Mouse (Mus musculus): ENCODE results near the gene Trip13. TPM values are rescaled to one million over a fixed set of nuclear protein-coding genes. Genes with fewer than 3 reads are reported as not detected.
A peak's percentile ranks its signal among the peaks of the same experiment; 100 is the strongest.

The Trip13 gene
- polyA plus RNA-seq, 1 experiment from 2014 or later = 30.8 TPM

DNA sequence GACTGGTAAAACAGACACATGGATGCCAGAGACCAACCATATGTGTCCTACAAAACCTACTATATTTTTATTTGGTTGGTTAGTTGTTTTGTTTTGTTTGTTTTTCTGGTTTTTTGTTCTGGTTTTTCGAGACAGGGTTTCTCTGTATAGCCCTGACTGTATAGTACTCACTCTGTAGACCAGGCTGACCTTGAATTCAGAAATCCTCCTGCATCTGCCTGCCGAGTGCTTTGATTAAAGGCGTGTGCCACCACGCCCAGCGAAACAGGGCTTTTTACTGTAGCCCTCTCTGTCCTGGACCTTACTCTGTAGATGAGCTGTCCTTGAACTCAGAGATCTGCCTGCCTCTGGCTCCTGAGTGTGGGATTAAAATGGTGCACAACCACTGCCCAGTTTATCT, 1.5 kb upstream of the Trip13 start:
- 98% methylated on average over 5 of the region's 5 CpGs for WGBS
- Histone ChIP-seq H3K27me3 (no peaks in the 10 kb centered on the region), H3K9me3 (replicated peaks) (no peaks in the 10 kb centered on the region), H3K27ac (no peak overlapping the region), H3K4me2 (no peak overlapping the region), H3K4me3 (no peak overlapping the region), H3K9ac (no peak overlapping the region), H3K4me1 (peaks cover 17% of the 10 kb centered on the region), H3K36me3 (ENCODE audit: poor library complexity, severe bottlenecking) (peaks cover 57% of the 10 kb centered on the region)
- no peak for ATAC-seq

DNA sequence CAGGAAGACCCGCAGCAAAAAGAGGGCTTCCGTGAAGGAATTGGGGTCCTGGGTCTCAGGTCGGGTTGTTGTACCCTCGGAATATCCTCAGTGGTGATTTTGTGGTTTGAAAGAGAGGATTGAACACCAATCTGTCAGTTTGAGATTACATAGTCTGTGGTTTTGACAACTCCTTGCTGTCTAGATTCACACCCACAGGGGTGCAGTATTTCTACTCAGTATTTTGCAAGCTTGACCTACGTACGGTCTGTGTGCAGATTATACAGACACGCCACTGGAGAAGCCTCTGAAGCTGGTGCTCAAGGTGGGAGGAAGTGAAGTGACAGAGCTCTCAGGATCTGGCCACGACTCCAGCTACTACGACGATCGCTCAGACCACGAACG, 585 bp upstream of the Trip13 start:
- Histone ChIP-seq H3K9ac (peak overlapping the region; percentile 76), H3K4me1 (peaks cover 17% of the 10 kb centered on the region), H3K27me3 (no peaks in the 10 kb centered on the region), H3K9me3 (replicated peaks) (no peaks in the 10 kb centered on the region), H3K4me2 (peak overlapping the region; percentile 81), H3K36me3 (ENCODE audit: poor library complexity, severe bottlenecking) (peaks cover 51% of the 10 kb centered on the region), H3K27ac (peak overlapping the region; percentile 79; the same call in 1 of the 2 replicates), H3K4me3 (peak overlapping the region; percentile 75)
- peak; percentile 3; the same call in 1 of the 2 replicates for ATAC-seq
- 47% methylated on average over 13 of the region's 13 CpGs for WGBS

DNA sequence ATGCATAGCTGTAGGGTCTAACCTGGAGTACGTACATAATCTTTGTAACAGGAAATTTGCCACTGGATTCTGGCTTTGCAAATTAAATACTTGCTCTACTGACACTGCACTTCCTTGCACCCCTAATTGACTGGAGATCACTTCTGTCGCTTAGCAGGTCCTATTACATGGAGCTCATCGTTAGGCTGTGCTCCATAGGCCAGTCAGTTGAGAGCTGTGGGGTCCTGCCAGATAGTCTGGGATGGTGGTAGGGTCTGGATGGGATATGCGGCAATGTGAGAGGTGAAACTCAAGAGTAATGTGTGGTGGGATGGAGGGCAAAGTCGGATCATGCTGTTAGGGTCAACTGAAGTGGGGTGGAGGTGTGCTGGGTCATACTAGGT, 655 bp downstream of the Trip13 start:
- peaks cover 51% of the 10 kb centered on the region for H3K36me3 ChIP-seq (ENCODE audit: poor library complexity, severe bottlenecking)
- 16% methylated on average over 5 of the region's 5 CpGs for WGBS
- no peaks in the 10 kb centered on the region for H3K27me3 ChIP-seq
- no peak overlapping the region for H3K27ac ChIP-seq
- H3K4me1 ChIP-seq = peaks cover 17% of the 10 kb centered on the region
- ATAC-seq = no peak
- H3K4me2 ChIP-seq = peak overlapping the region; percentile 81
- H3K9ac ChIP-seq = peak overlapping the region; percentile 76
- H3K4me3 ChIP-seq = peak overlapping the region; percentile 75
- H3K9me3 ChIP-seq (replicated peaks) = no peaks in the 10 kb centered on the region

DNA sequence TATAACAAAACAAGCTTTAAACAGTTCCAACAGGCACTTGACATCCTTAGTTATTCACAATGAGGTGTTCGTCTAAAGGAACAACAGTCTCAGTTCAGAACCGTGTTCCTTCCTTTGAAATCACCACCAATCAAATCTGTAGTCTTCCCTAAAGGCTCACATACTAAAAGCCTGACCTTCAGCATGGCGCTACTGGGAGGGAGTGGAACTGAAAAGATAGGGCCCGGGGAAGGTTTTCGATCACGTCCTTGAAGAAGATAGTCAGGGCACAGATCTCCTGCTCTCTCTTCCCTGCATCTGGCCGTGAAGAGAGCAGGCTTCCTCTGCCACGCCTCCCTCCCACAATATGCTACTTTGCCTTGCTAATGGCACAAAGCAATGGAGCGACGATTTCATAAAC, 5.4 kb downstream of the Trip13 start:
- 88% methylated on average over 10 of the region's 10 CpGs for WGBS
- Histone ChIP-seq H3K27me3 (no peaks in the 10 kb centered on the region), H3K9me3 (replicated peaks) (no peaks in the 10 kb centered on the region), H3K36me3 (ENCODE audit: poor library complexity, severe bottlenecking) (peaks cover 64% of the 10 kb centered on the region), H3K4me2 (no peak overlapping the region), H3K4me3 (no peak overlapping the region), H3K4me1 (peaks cover 8% of the 10 kb centered on the region), H3K27ac (no peak overlapping the region), H3K9ac (no peak overlapping the region)
- no peak for ATAC-seq

DNA sequence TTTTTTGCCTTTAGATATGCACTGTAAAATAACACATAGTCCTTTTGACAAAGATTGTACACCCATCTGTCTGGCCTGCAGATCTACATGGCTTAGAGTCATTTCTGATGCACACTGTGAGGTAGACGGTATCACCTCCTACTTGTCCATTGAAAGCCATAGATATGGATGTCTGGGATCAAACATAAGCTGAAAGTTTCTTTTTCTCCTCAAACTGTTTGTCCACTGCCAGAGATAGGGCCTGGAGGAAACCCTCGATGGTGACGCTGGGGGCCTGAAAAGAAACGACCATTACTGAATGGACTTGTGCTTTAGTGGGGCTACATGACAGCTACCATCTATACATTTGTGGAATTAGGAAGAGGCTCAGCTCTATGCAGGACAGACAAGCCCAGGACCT, 24.5 kb downstream of the Trip13 start:
- Histone ChIP-seq H3K4me2 (no peak overlapping the region), H3K27me3 (no peaks in the 10 kb centered on the region), H3K9me3 (replicated peaks) (no peaks in the 10 kb centered on the region), H3K36me3 (ENCODE audit: poor library complexity, severe bottlenecking) (peaks cover 61% of the 10 kb centered on the region), H3K4me3 (no peak overlapping the region), H3K4me1 (no peaks in the 10 kb centered on the region), H3K9ac (no peak overlapping the region), H3K27ac (no peak overlapping the region)
- 93% methylated on average over 4 of the region's 4 CpGs for WGBS
- no peak for ATAC-seq

DNA sequence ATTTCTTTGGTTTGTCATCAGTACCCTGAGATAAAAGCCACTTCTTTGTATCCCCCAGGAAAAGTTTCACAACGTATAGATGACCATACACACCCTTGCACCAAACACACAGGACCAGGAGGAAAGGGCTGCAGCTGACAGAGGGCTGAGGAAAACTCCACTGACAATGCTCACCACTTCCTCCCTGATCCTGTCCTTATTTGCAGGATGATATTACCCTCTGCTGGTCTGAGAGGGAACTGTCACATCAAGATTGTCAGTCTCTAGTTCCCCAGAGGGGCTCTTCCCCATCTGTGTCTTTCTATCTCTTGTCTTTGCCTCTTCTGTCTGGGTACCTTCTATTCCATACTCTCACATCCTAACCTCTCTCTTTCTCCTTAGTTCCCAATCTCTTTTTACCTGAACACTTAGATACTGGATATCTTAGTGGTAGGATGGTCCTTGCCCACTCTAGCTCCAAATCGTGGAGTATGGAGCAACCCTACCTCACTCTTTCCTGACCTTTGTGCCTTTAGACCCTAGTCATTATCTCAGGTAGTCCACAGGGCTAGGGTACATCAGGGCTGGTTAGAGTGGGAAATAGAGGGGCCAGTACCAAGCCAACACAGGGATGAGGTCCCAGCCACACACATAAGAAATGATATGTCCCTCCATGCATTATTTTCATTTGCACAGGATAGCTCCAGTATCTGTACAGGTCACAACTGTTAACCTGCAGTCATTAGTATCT, 29.7 kb downstream of the Trip13 start:
- peak; percentile 80 for ATAC-seq

DNA sequence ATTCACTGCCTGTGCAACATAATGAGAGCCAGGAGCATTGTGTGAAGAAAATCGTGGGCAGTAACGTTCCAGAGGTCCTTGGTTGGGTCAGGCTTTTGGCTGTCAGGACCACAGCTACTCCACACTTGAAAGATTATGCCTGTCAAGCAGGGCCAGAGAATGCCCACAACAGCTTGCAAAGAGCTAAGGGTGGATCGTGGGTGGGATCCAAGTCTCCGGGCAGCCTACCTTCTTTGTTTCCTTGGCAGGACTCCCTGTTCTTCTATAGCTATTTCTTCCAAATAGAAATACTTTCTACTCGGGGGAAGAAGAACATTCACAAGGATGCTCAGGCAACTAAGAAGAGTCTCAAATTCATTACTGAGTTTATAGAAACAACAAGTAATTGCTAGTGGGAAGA, 30.4 kb downstream of the Trip13 start:
- no peaks in the 10 kb centered on the region for H3K27me3 ChIP-seq
- H3K9me3 ChIP-seq (replicated peaks) = no peaks in the 10 kb centered on the region
- H3K4me2 ChIP-seq = no peak overlapping the region
- H3K9ac ChIP-seq = no peak overlapping the region
- no peak for ATAC-seq
- 75% methylated on average over 5 of the region's 5 CpGs for WGBS
- no peaks in the 10 kb centered on the region for H3K4me1 ChIP-seq
- H3K27ac ChIP-seq = no peak overlapping the region
- no peak overlapping the region for H3K4me3 ChIP-seq
- peaks cover 9% of the 10 kb centered on the region; the same call in 1 of the 2 replicates for H3K36me3 ChIP-seq (ENCODE audit: poor library complexity, severe bottlenecking)

More for the DNA sequence above, 29.7 kb downstream of the Trip13 start:
- Histone ChIP-seq H3K4me3 (no peak overlapping the region), H3K36me3 (ENCODE audit: poor library complexity, severe bottlenecking) (peaks cover 13% of the 10 kb centered on the region), H3K4me1 (no peaks in the 10 kb centered on the region), H3K9ac (no peak overlapping the region), H3K27ac (no peak overlapping the region), H3K27me3 (no peaks in the 10 kb centered on the region), H3K9me3 (replicated peaks) (no peaks in the 10 kb centered on the region), H3K4me2 (no peak overlapping the region)
- 67% methylated on average over 2 of the region's 2 CpGs for WGBS

DNA sequence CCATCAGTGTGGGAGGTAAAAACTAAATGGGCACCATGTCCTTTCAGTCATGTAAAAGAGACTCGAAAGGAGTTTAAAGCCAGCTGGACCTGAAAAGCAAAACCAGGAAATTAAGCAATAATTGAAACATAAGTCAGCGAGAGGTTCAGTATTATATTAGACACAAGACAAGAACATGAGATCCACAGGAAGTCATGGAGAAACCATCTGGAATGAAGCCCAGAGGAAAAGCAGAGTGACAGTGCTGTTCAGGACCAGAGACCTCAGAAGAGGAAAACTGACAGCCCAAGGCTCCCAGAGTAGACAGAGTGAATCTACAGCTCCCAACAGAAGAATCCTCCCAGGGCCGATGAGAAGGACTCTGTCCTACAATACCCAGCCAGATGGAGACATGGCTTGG, 40.0 kb downstream of the Trip13 start:
- H3K4me1 ChIP-seq = no peaks in the 10 kb centered on the region
- WGBS = 87% methylated on average over 3 of the region's 3 CpGs
- no peaks in the 10 kb centered on the region for H3K36me3 ChIP-seq (ENCODE audit: poor library complexity, severe bottlenecking)

DNA sequence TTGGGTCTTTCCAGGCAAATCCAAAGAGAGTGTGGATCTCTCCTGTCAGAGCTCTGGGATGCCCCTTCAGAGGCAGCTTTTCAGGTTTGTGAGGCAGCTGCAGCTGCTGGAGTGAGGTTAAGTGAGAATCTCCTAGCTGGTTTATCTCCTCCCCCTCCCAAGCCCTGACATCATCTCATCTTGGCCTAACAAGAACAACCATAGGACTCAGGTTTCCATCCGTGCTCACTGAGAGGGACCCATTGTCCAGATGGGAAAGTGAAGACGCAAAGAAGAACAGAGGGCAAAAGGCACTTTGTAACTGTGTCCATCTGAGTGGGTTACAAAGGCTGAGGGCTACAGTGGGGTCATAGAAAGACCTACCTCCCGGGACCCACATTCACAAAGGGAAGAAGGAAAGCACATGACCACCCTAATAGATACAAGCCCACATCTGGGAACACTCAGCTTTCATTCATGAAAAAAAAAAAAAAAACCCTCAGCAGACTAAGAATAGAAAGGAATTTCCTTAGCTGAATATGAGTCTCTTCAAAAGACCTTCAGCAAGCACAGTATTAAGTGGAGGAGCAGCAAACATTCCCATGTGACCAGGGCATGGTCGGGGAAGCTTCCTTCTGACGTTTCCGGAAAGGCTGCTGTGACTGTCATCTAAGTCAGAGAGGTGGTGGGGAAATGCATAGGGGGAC, 44.9 kb downstream of the Trip13 start:
- Histone ChIP-seq H3K27ac (no peak overlapping the region), H3K4me1 (no peaks in the 10 kb centered on the region), H3K27me3 (no peaks in the 10 kb centered on the region), H3K4me2 (no peak overlapping the region), H3K9ac (no peak overlapping the region), H3K9me3 (replicated peaks) (no peaks in the 10 kb centered on the region), H3K36me3 (ENCODE audit: poor library complexity, severe bottlenecking) (no peaks in the 10 kb centered on the region), H3K4me3 (no peak overlapping the region)
- ATAC-seq = no peak
- 68% methylated on average over 6 of the region's 6 CpGs for WGBS

More for the DNA sequence above, 40.0 kb downstream of the Trip13 start:
- H3K27me3 ChIP-seq = no peaks in the 10 kb centered on the region
- no peak overlapping the region for H3K27ac ChIP-seq
- ATAC-seq = no peak
- H3K9me3 ChIP-seq (replicated peaks) = no peaks in the 10 kb centered on the region
- H3K4me3 ChIP-seq = no peak overlapping the region
- H3K4me2 ChIP-seq = no peak overlapping the region
- no peak overlapping the region for H3K9ac ChIP-seq

DNA sequence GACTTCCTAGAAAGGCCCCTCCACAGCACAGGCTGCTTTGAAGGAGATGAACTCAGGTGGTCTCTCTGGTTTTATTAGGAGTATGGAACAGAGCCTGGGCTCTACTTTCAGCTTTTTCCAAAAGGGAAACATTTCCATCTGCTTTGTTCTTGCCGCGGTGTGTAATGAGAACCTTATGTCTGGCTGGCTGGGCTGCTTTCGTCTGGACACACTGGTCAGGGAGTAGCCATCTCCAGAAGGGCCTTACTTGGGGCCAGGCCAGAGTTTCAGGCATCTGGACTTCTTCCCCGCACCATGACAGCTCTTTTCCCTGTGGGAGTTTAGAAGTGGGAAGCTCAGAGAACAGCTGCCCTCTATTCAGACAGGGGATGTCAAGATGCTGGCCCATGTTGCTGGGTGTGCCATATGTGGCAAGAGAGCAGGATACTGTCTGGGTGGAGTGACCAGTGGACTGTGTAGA, 50.1 kb downstream of the Trip13 start:
- Histone ChIP-seq H3K36me3 (ENCODE audit: poor library complexity, severe bottlenecking) (no peaks in the 10 kb centered on the region), H3K4me2 (no peak overlapping the region), H3K9me3 (replicated peaks) (no peaks in the 10 kb centered on the region), H3K27ac (no peak overlapping the region), H3K9ac (no peak overlapping the region), H3K4me3 (no peak overlapping the region), H3K27me3 (no peaks in the 10 kb centered on the region), H3K4me1 (no peaks in the 10 kb centered on the region)
- no peak for ATAC-seq
- 80% methylated on average over 4 of the region's 4 CpGs for WGBS

DNA sequence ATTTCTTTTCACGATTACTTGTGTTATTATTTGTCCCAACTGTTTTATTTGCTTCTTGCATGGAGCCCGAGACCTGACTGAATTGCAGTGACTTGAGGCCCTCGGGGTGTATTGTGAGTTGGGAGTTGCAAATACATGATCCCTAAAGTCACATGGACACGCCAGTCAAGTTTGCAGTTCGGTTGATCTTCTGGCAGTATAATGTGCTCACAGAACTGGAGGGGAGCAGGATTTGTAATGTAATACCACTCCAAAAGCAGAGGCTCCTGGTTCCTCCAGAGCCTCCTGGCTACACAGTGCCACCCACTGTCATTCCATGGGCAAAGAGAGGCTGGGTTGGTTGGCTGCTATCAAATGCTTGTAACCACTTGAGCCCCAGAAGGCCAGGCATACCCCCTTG, 51.0 kb downstream of the Trip13 start:
- Histone ChIP-seq H3K27me3 (no peaks in the 10 kb centered on the region), H3K27ac (no peak overlapping the region), H3K9me3 (replicated peaks) (no peaks in the 10 kb centered on the region), H3K4me3 (no peak overlapping the region), H3K36me3 (ENCODE audit: poor library complexity, severe bottlenecking) (no peaks in the 10 kb centered on the region), H3K9ac (no peak overlapping the region), H3K4me1 (no peaks in the 10 kb centered on the region), H3K4me2 (no peak overlapping the region)
- no peak for ATAC-seq
- 77% methylated on average over 5 of the region's 5 CpGs for WGBS

DNA sequence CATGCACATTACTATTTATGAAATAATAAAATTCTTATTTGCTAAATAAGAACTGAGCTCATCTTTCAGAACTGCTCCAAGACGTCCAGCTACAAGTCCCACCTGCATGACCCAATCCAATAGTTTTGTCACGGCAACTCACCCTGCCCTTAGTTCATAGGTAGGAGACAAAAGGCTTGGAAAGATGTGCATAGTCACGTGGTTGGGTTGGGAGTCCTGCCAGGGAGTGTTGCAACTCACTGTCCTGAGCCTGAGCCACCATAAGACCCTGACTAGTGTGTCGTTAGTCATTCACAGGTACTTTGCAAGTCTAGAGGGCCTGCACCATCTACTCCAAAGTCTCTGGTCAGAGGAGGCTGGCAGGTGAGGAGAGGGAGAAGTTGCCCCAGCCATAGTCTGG, 51.5 kb downstream of the Trip13 start:
- WGBS = 74% methylated on average over 4 of the region's 4 CpGs
- ATAC-seq = no peak

More for the DNA sequence above, 51.5 kb downstream of the Trip13 start:
- H3K4me3 ChIP-seq = no peak overlapping the region
- no peaks in the 10 kb centered on the region for H3K9me3 ChIP-seq (replicated peaks)
- H3K27ac ChIP-seq = no peak overlapping the region
- no peaks in the 10 kb centered on the region for H3K36me3 ChIP-seq (ENCODE audit: poor library complexity, severe bottlenecking)
- no peaks in the 10 kb centered on the region for H3K4me1 ChIP-seq
- H3K4me2 ChIP-seq = no peak overlapping the region
- no peak overlapping the region for H3K9ac ChIP-seq
- no peaks in the 10 kb centered on the region for H3K27me3 ChIP-seq

Measured in forebrain, embryonic 13.5 days (tissue).